Mouse (Mus musculus): Measurements from ENCODE around the gene Serhl. TPM values are rescaled to one million over a fixed set of nuclear protein-coding genes. Genes with fewer than 3 reads are reported as not detected.
A peak's percentile ranks its signal among the peaks of the same experiment; 100 is the strongest.

Gene Serhl
- polyA plus RNA-seq, 1 experiment from 2014 or later: 29.7 TPM

- no peaks in the 10 kb centered on the region for H3K9me3 ChIP-seq
- WGBS: 91% methylated on average over 13 of the region's 13 CpGs
- no peaks in the 10 kb centered on the region for H3K36me3 ChIP-seq
- no peak overlapping the region for H3K4me3 ChIP-seq
- H3K9ac ChIP-seq: no peak overlapping the region
- no peaks in the 10 kb centered on the region for H3K27me3 ChIP-seq
- no peak for ATAC-seq (ENCODE audit: low FRiP score, low read depth)
- H3K27ac ChIP-seq (replicated peaks): no peak overlapping the region
- H3K4me1 ChIP-seq (replicated peaks): peaks cover 24% of the 10 kb centered on the region
- no peak overlapping the region for H3K4me2 ChIP-seq
Observed at GRCm38 (mm10) chr15:83086636-83087328, 2.5 kb upstream of the Serhl start.

- peak; percentile 39 for ATAC-seq (ENCODE audit: low FRiP score, low read depth)
- H3K27me3 ChIP-seq: no peaks in the 10 kb centered on the region
- no peak overlapping the region for H3K4me3 ChIP-seq
- 5% methylated on average over 27 of the region's 27 CpGs for WGBS
- no peaks in the 10 kb centered on the region for H3K36me3 ChIP-seq
- H3K9ac ChIP-seq: no peak overlapping the region
- H3K9me3 ChIP-seq: no peaks in the 10 kb centered on the region
- H3K4me1 ChIP-seq (replicated peaks): peaks cover 21% of the 10 kb centered on the region
- H3K4me2 ChIP-seq: peak overlapping the region; percentile 29
- H3K27ac ChIP-seq (replicated peaks): no peak overlapping the region
Observed at GRCm38 (mm10) chr15:83088495-83089428, 544 bp upstream of the Serhl start.

GRCm38 (mm10) chr15:83090874-83091273 is 1.6 kb downstream of the Serhl start:
- Histone ChIP-seq H3K4me3 (no peak overlapping the region), H3K27me3 (no peaks in the 10 kb centered on the region), H3K36me3 (no peaks in the 10 kb centered on the region), H3K9me3 (no peaks in the 10 kb centered on the region), H3K27ac (replicated peaks) (no peak overlapping the region), H3K4me2 (no peak overlapping the region), H3K9ac (no peak overlapping the region), H3K4me1 (replicated peaks) (peaks cover 12% of the 10 kb centered on the region)
- no peak for ATAC-seq (ENCODE audit: low FRiP score, low read depth)
- WGBS: 39% methylated on average over 3 of the region's 3 CpGs

- no peak for ATAC-seq (ENCODE audit: low FRiP score, low read depth)
- 84% methylated on average over 2 of the region's 2 CpGs for WGBS
- peaks cover 12% of the 10 kb centered on the region for H3K4me1 ChIP-seq (replicated peaks)
Observed at GRCm38 (mm10) chr15:83093687-83094086, 4.4 kb downstream of the Serhl start.

GRCm38 (mm10) chr15:83095950-83096349 is 6.6 kb downstream of the Serhl start:
- Histone ChIP-seq H3K9ac (no peak overlapping the region), H3K9me3 (no peaks in the 10 kb centered on the region), H3K4me1 (replicated peaks) (peaks cover 12% of the 10 kb centered on the region), H3K27me3 (0 out of 2 replicates have a peak, but pooled peaks cover 5% of the 10 kb centered on the region), H3K36me3 (no peaks in the 10 kb centered on the region), H3K27ac (replicated peaks) (no peak overlapping the region), H3K4me2 (no peak overlapping the region), H3K4me3 (no peak overlapping the region)
- no peak for ATAC-seq (ENCODE audit: low FRiP score, low read depth)
- WGBS: 54% methylated on average over 2 of the region's 2 CpGs

More at GRCm38 (mm10) chr15:83093687-83094086, 4.4 kb downstream of the Serhl start:
- H3K27ac ChIP-seq (replicated peaks): no peak overlapping the region
- no peak overlapping the region for H3K4me2 ChIP-seq
- H3K27me3 ChIP-seq: 0 out of 2 replicates have a peak, but pooled peaks cover 5% of the 10 kb centered on the region
- H3K36me3 ChIP-seq: no peaks in the 10 kb centered on the region
- no peaks in the 10 kb centered on the region for H3K9me3 ChIP-seq
- no peak overlapping the region for H3K4me3 ChIP-seq
- no peak overlapping the region for H3K9ac ChIP-seq

GRCm38 (mm10) chr15:83099533-83100331 is 10.4 kb downstream of the Serhl start:
- Histone ChIP-seq H3K4me1 (replicated peaks) (peaks cover 12% of the 10 kb centered on the region), H3K4me2 (peak overlapping the region; percentile 55), H3K9me3 (no peaks in the 10 kb centered on the region), H3K27ac (replicated peaks) (no peak overlapping the region), H3K4me3 (peak overlapping the region; percentile 32), H3K27me3 (peaks cover 12% of the 10 kb centered on the region; the same call in 1 of the 2 replicates), H3K9ac (peak overlapping the region; percentile 23; the same call in 1 of the 2 replicates), H3K36me3 (no peaks in the 10 kb centered on the region)
- WGBS: 2% methylated on average over 31 of the region's 31 CpGs
- ATAC-seq (ENCODE audit: low FRiP score, low read depth): peak; percentile 77

GRCm38 (mm10) chr15:83100332-83100662 is 11.0 kb downstream of the Serhl start:
- 3% methylated on average over 8 of the region's 8 CpGs for WGBS
- H3K9ac ChIP-seq: peak overlapping the region; percentile 23; the same call in 1 of the 2 replicates
- H3K27me3 ChIP-seq: peaks cover 12% of the 10 kb centered on the region; the same call in 1 of the 2 replicates
- H3K27ac ChIP-seq (replicated peaks): no peak overlapping the region
- no peaks in the 10 kb centered on the region for H3K36me3 ChIP-seq
- peak; percentile 17; the same call in 1 of the 2 replicates for ATAC-seq (ENCODE audit: low FRiP score, low read depth)
- H3K4me3 ChIP-seq: peak overlapping the region; percentile 32
- H3K9me3 ChIP-seq: no peaks in the 10 kb centered on the region
- H3K4me2 ChIP-seq: peak overlapping the region; percentile 55
- peaks cover 12% of the 10 kb centered on the region for H3K4me1 ChIP-seq (replicated peaks)

- no peak overlapping the region for H3K27ac ChIP-seq (replicated peaks)
- ATAC-seq (ENCODE audit: low FRiP score, low read depth): no peak
- peaks cover 11% of the 10 kb centered on the region; the same call in 1 of the 2 replicates for H3K27me3 ChIP-seq
- H3K9me3 ChIP-seq: no peaks in the 10 kb centered on the region
- H3K9ac ChIP-seq: no peak overlapping the region
- H3K4me1 ChIP-seq (replicated peaks): peaks cover 16% of the 10 kb centered on the region
- H3K36me3 ChIP-seq: no peaks in the 10 kb centered on the region
- H3K4me2 ChIP-seq: no peak overlapping the region
- no peak overlapping the region for H3K4me3 ChIP-seq
- WGBS: 50% methylated on average over 1 of the region's 1 CpGs
Observed at GRCm38 (mm10) chr15:83103111-83103510, 13.8 kb downstream of the Serhl start.

- no peak overlapping the region for H3K9ac ChIP-seq
- H3K27me3 ChIP-seq: peaks cover 4% of the 10 kb centered on the region; the same call in 1 of the 2 replicates
- H3K9me3 ChIP-seq: no peaks in the 10 kb centered on the region
- no peak overlapping the region for H3K4me3 ChIP-seq
- ATAC-seq (ENCODE audit: low FRiP score, low read depth): no peak
- H3K4me1 ChIP-seq (replicated peaks): peaks cover 8% of the 10 kb centered on the region; the same call in 1 of the 2 replicates
- WGBS: 90% methylated on average over 6 of the region's 6 CpGs
- no peak overlapping the region for H3K27ac ChIP-seq (replicated peaks)
- H3K36me3 ChIP-seq: no peaks in the 10 kb centered on the region
- no peak overlapping the region for H3K4me2 ChIP-seq
Observed at GRCm38 (mm10) chr15:83106426-83106825, 17.1 kb downstream of the Serhl start.

- WGBS: 32% methylated on average over 6 of the region's 6 CpGs
- no peaks in the 10 kb centered on the region for H3K27me3 ChIP-seq
- H3K4me1 ChIP-seq (replicated peaks): peaks cover 12% of the 10 kb centered on the region
- no peaks in the 10 kb centered on the region for H3K36me3 ChIP-seq
- H3K27ac ChIP-seq (replicated peaks): no peak overlapping the region
- no peak overlapping the region for H3K9ac ChIP-seq
- H3K9me3 ChIP-seq: no peaks in the 10 kb centered on the region
- no peak overlapping the region for H3K4me3 ChIP-seq
- H3K4me2 ChIP-seq: no peak overlapping the region
- no peak for ATAC-seq (ENCODE audit: low FRiP score, low read depth)
Observed at GRCm38 (mm10) chr15:83107814-83108213, 18.5 kb downstream of the Serhl start.

GRCm38 (mm10) chr15:83111290-83111689 is 22.0 kb downstream of the Serhl start:
- no peak overlapping the region for H3K27ac ChIP-seq (replicated peaks)
- H3K36me3 ChIP-seq: no peaks in the 10 kb centered on the region
- H3K4me3 ChIP-seq: no peak overlapping the region
- no peak overlapping the region for H3K9ac ChIP-seq
- no peak for ATAC-seq (ENCODE audit: low FRiP score, low read depth)
- H3K4me2 ChIP-seq: no peak overlapping the region
- peaks cover 28% of the 10 kb centered on the region for H3K4me1 ChIP-seq (replicated peaks)
- no peaks in the 10 kb centered on the region for H3K27me3 ChIP-seq
- no peaks in the 10 kb centered on the region for H3K9me3 ChIP-seq
- 49% methylated on average over 6 of the region's 6 CpGs for WGBS

All from hindbrain, embryonic 15.5 days (tissue).